Mouse (Mus musculus) MEL (cell line): ENCODE data around the gene Map1lc3a. TPM values are rescaled to one million over a fixed set of nuclear protein-coding genes. Genes with fewer than 3 reads are reported as not detected.
A peak's percentile ranks its signal among the peaks of the same experiment; 100 is the strongest.

Experiments
- DNase-seq: peaks from one replicate; pipeline ENCODE4 v3.0.0; 2011; ENCODE audit warnings: low read depth, low spot score
- H3K27ac ChIP-seq: 2 replicates; pipeline ENCODE4 v1.5.1; 2012; ENCODE audit warnings: low read depth, mild to moderate bottlenecking, control low read depth, low read length, moderate library complexity; ENCODE audit not compliant: control insufficient read depth
- H3K27me3 ChIP-seq, 2 experiments: fragments of 150-350 bp in 1 of 2; sonication (generic) in 1 of 2; 2 replicates each; pipeline ENCODE4 v1.6.1; 2012; ENCODE audit warnings: low read length in 2 of 2, mild to moderate bottlenecking in 2 of 2, improper control_type of control experiment in 1 of 2, moderate library complexity in 1 of 2; ENCODE audit not compliant: insufficient read depth in 2 of 2, control insufficient read depth in 1 of 2
- H3K36me3 ChIP-seq, 2 experiments: 2 replicates each; pipeline ENCODE4 v1.6.1; 2012 to 2014; ENCODE audit warnings: low read length in 2 of 2, improper control_type of control experiment in 1 of 2, inconsistent platforms in 1 of 2, mild to moderate bottlenecking in 1 of 2; ENCODE audit not compliant: insufficient read depth in 2 of 2, control insufficient read depth in 1 of 2
- H3K4me1 ChIP-seq, 2 experiments: fragments of 150-350 bp in 1 of 2; sonication (generic) in 1 of 2; 2 replicates each; pipeline ENCODE4 v1.6.1; 2012; ENCODE audit warnings: low read length in 2 of 2, improper control_type of control experiment in 1 of 2, mild to moderate bottlenecking in 1 of 2; ENCODE audit not compliant: insufficient read depth in 2 of 2, control insufficient read depth in 1 of 2
- H3K4me3 ChIP-seq, 2 experiments: fragments of 150-350 bp in 1 of 2; sonication (generic) in 1 of 2; 2 replicates each; pipeline ENCODE4 v1.5.1; 2012; ENCODE audit warnings: low read depth in 2 of 2, low read length in 2 of 2, mild to moderate bottlenecking in 2 of 2, moderate library complexity in 2 of 2, control low read depth in 1 of 2, improper control_type of control experiment in 1 of 2; ENCODE audit not compliant: control insufficient read depth in 1 of 2, insufficient read depth in 1 of 2
- H3K79me2 ChIP-seq: 2 replicates; pipeline ENCODE4 v1.6.1; 2012; ENCODE audit warnings: mild to moderate bottlenecking, low read length, moderate library complexity; ENCODE audit not compliant: control insufficient read depth, poor library complexity, insufficient read depth
- H3K9ac ChIP-seq: 2 replicates; pipeline ENCODE4 v1.6.1; 2012; ENCODE audit warnings: low read depth, mild to moderate bottlenecking, control low read depth, low read length, moderate library complexity; ENCODE audit not compliant: control insufficient read depth, poor library complexity, severe bottlenecking
- H3K9me3 ChIP-seq: fragments of 150-350 bp; sonication (generic); replicated peaks from 2 replicates; pipeline ENCODE4 v1.6.1; 2012; ENCODE audit warnings: mild to moderate bottlenecking, low read length, improper control_type of control experiment, moderate library complexity; ENCODE audit not compliant: insufficient read depth
- CTCF ChIP-seq, 3 experiments: IDR thresholded peaks in 2 of 3; conservative IDR thresholded peaks in 1 of 3; 2 replicates each; pipeline ENCODE4 v1.5.1; 2011 to 2012; ENCODE audit warnings: low read length in 3 of 3, low read depth in 2 of 3, mild to moderate bottlenecking in 2 of 3, improper control_type of control experiment in 1 of 3, inconsistent platforms in 1 of 3, mixed read lengths in 1 of 3, moderate library complexity in 1 of 3; ENCODE audit not compliant: control insufficient read depth in 1 of 3, insufficient read depth in 1 of 3, poor library complexity in 1 of 3, severe bottlenecking in 1 of 3
- EP300 ChIP-seq, 2 experiments: IDR thresholded peaks; 2 replicates each; pipeline ENCODE4 v1.6.1; 2011; ENCODE audit warnings: improper control_type of control experiment in 2 of 2, low read length in 2 of 2, low read depth in 1 of 2, mild to moderate bottlenecking in 1 of 2
- ETS1 ChIP-seq: IDR thresholded peaks from 2 replicates; pipeline ENCODE4 v1.6.1; 2012; ENCODE audit warnings: low read depth, mild to moderate bottlenecking, inconsistent platforms, low read length, improper control_type of control experiment, moderate library complexity
- GABPA ChIP-seq: IDR thresholded peaks from 2 replicates; pipeline ENCODE4 v1.6.1; 2012; ENCODE audit warnings: low read depth, mild to moderate bottlenecking, inconsistent platforms, low read length, improper control_type of control experiment, moderate library complexity
- MAX ChIP-seq: IDR thresholded peaks from 2 replicates; pipeline ENCODE4 v1.6.1; 2011; ENCODE audit warnings: low read length, improper control_type of control experiment
- MAZ ChIP-seq: IDR thresholded peaks from 2 replicates; pipeline ENCODE4 v1.6.1; 2012; ENCODE audit warnings: low read depth, mild to moderate bottlenecking, inconsistent platforms, low read length, improper control_type of control experiment
- MYB ChIP-seq: IDR thresholded peaks from 2 replicates; pipeline ENCODE4 v1.6.1; 2011; ENCODE audit warnings: mild to moderate bottlenecking, low read depth, low read length, improper control_type of control experiment
- NELFE ChIP-seq: IDR thresholded peaks from 2 replicates; pipeline ENCODE4 v1.6.1; 2011; ENCODE audit warnings: low read depth, low read length, improper control_type of control experiment
- NRF1 ChIP-seq: IDR thresholded peaks from 2 replicates; pipeline ENCODE4 v1.6.1; 2014; ENCODE audit warnings: low read depth, mild to moderate bottlenecking, inconsistent platforms, low read length, improper control_type of control experiment, moderate library complexity; ENCODE audit not compliant: poor library complexity, insufficient read depth, severe bottlenecking
- RAD21 ChIP-seq: IDR thresholded peaks from 2 replicates; pipeline ENCODE4 v1.6.1; 2011; ENCODE audit warnings: mild to moderate bottlenecking, low read depth, low read length, improper control_type of control experiment
- RCOR1 ChIP-seq: IDR thresholded peaks from 2 replicates; pipeline ENCODE4 v1.6.1; 2012; ENCODE audit warnings: low read depth, mild to moderate bottlenecking, inconsistent platforms, low read length, improper control_type of control experiment
- SIN3A ChIP-seq: IDR thresholded peaks from 2 replicates; pipeline ENCODE4 v1.6.1; 2012; ENCODE audit warnings: low read length, improper control_type of control experiment, inconsistent platforms
- SMC3 ChIP-seq: IDR thresholded peaks from 2 replicates; pipeline ENCODE4 v1.6.1; 2011; ENCODE audit warnings: low read depth, low read length, improper control_type of control experiment
- TAL1 ChIP-seq: IDR thresholded peaks from 2 replicates; pipeline ENCODE4 v1.6.1; 2012; ENCODE audit warnings: mild to moderate bottlenecking, inconsistent platforms, low read length, moderate library complexity, mixed read lengths
- TBP ChIP-seq: IDR thresholded peaks from 2 replicates; pipeline ENCODE4 v1.8.0; 2011; ENCODE audit warnings: low read depth, low read length, improper control_type of control experiment
- TCF12 ChIP-seq: IDR thresholded peaks from 2 replicates; pipeline ENCODE4 v1.6.1; 2014; ENCODE audit warnings: low read depth, mild to moderate bottlenecking, inconsistent platforms, low read length, improper control_type of control experiment, moderate library complexity
- USF2 ChIP-seq, 2 experiments: IDR thresholded peaks; 2 replicates each; pipeline ENCODE4 v1.6.1; 2011 to 2012; ENCODE audit warnings: improper control_type of control experiment in 2 of 2, low read length in 2 of 2, borderline replicate concordance in 1 of 2, inconsistent platforms in 1 of 2, low read depth in 1 of 2, mild to moderate bottlenecking in 1 of 2; ENCODE audit not compliant: insufficient read depth in 1 of 2
- ZC3H11A ChIP-seq: IDR thresholded peaks from 2 replicates; pipeline ENCODE4 v1.6.1; 2012; ENCODE audit warnings: low read depth, mild to moderate bottlenecking, inconsistent platforms, low read length, improper control_type of control experiment
- ZMIZ1 ChIP-seq: IDR thresholded peaks from 2 replicates; pipeline ENCODE4 v1.6.1; 2012; ENCODE audit warnings: low read depth, mild to moderate bottlenecking, inconsistent platforms, low read length, improper control_type of control experiment, moderate library complexity
- ZNF384 ChIP-seq: IDR thresholded peaks from 2 replicates; pipeline ENCODE4 v1.6.1; 2012; ENCODE audit warnings: low read depth, mild to moderate bottlenecking, inconsistent platforms, low read length, improper control_type of control experiment
- polyA plus RNA-seq, 2 experiments: library from polyadenylated mRNA; stranded (reverse) in 1 of 2; unstranded in 1 of 2; fragments of >175 nt in 1 of 2; fragments of >200 nt in 1 of 2; gene quantifications; 2 replicates each; pipeline versions ENCODE4 v1.2.1 to v1.2.4; 2012; ENCODE audit warnings: low replicate concordance in 2 of 2, low read depth in 1 of 2; ENCODE audit not compliant: insufficient read length in 2 of 2, insufficient read depth in 1 of 2, missing spikeins in 1 of 2
- total RNA-seq: library from RNA; depleted of rRNA; stranded (reverse); fragments of 300-350 nt; gene quantifications from 2 replicates; pipeline ENCODE4 v1.2.3, GENCODE M21; 2012

Map1lc3a gene
- total and polyA plus RNA-seq, 3 experiments = 11.4 to 12.4 TPM; not detected in 1

DNA sequence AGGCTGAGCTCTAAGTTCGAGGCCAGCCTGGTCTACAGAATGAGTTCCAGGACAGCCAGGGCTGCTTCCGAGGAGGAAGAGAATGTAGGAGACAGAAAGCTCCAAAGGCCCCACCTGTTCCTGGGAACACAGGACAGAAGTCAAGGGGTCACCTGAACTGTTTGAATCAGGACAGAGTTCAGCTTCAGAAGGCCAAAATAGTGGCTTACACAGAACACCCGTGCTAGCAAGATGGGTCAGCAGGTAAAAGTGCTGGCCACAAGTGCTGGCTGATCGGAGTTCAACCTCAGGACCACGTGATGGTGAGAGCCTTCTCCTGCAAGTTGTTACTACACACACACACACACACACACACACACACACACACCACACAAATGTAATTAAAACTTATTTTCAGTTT is 9.2 kb upstream of the Map1lc3a start:
- H3K9me3 ChIP-seq = no peaks in the 10 kb centered on the region
- no peak for TF ChIP-seq ETS1
- no peak for TF ChIP-seq MYB
- TF ChIP-seq SIN3A = no peak
- TF ChIP-seq RAD21 = no peak
- no peak for TF ChIP-seq RCOR1
- no peak for TF ChIP-seq TAL1
- TF ChIP-seq GABPA = no peak
- TF ChIP-seq ZMIZ1 = no peak
- no peak for TF ChIP-seq EP300 (IDR thresholded peaks at IDR 0.05; ENCODE audit: low read depth in 1 of 2, low read length in 2 of 2)
- no peak for TF ChIP-seq USF2 (IDR thresholded peaks at IDR 0.05; ENCODE audit: borderline replicate concordance in 1 of 2, insufficient read depth in 1 of 2, low read depth in 1 of 2, low read length in 2 of 2)
- no peak for TF ChIP-seq ZNF384
- TF ChIP-seq CTCF (IDR thresholded peaks at IDR 0.05 in 2 of 3, conservative IDR thresholded peaks at IDR 0.05 in 1 of 3; ENCODE audit: control insufficient read depth in 1 of 3, insufficient read depth in 1 of 3, low read depth in 2 of 3, low read length in 3 of 3, poor library complexity in 1 of 3, severe bottlenecking in 1 of 3) = no peak
- no peak for TF ChIP-seq ZC3H11A
- TF ChIP-seq TCF12 = no peak
- TF ChIP-seq SMC3 = no peak
- no peak for TF ChIP-seq NELFE
- no peak overlapping the region for H3K4me3 ChIP-seq

DNA sequence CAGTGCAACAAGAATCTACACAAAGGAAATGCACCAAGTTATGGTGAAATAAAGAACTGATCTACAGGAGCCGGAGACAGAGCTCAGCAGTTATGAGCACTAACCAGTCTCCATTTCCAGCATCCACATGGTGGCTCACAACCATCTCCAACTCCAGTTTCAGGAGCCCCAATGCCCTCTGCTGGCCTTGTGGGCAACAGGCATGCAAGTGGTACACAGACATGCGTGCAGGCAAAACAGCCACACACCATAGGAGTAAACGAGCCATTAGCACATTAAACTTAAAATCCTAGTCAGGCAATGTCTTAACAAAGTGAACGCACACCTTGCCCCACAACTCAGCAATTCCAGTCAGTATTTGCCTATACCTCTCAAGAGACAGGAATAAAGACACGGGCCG is 4.1 kb upstream of the Map1lc3a start:
- H3K9ac ChIP-seq = no peak overlapping the region
- H3K27ac ChIP-seq = no peak overlapping the region
- H3K79me2 ChIP-seq = no peaks in the 10 kb centered on the region
- H3K27me3 ChIP-seq = no peaks in the 10 kb centered on the region
- H3K36me3 ChIP-seq = no peaks in the 10 kb centered on the region
- TF ChIP-seq TBP (no peak), SMC3 (peak; percentile 90), ZC3H11A (peak; percentile 59), RAD21 (peak; percentile 69), MAZ (no peak), TCF12 (no peak), CTCF (IDR thresholded peaks at IDR 0.05 in 2 of 3, conservative IDR thresholded peaks at IDR 0.05 in 1 of 3; ENCODE audit: control insufficient read depth in 1 of 3, insufficient read depth in 1 of 3, low read depth in 2 of 3, low read length in 3 of 3, poor library complexity in 1 of 3, severe bottlenecking in 1 of 3) (peak; percentile 52 to 92 (median 74)), MAX (no peak), NRF1 (0 out of 2 replicates have a peak, but pooled peaks have one; percentile 7)
- peak; percentile 76 for DNase-seq
- H3K4me1 ChIP-seq = no peaks in the 10 kb centered on the region
- H3K4me3 ChIP-seq = no peak overlapping the region
- no peaks in the 10 kb centered on the region for H3K9me3 ChIP-seq

More for the DNA sequence above, 9.2 kb upstream of the Map1lc3a start:
- Histone ChIP-seq H3K27ac (no peak overlapping the region), H3K79me2 (no peaks in the 10 kb centered on the region), H3K9ac (no peak overlapping the region), H3K27me3 (no peaks in the 10 kb centered on the region), H3K4me1 (no peaks in the 10 kb centered on the region), H3K36me3 (no peaks in the 10 kb centered on the region)
- DNase-seq = no peak
